Mouse (Mus musculus): ENCODE measurements at regions not wholly inside any gene's neighbourhood (a gene's known extent, or its start where the extent isn't known, plus 50 kb on each side); places are given as distances from the start of the nearest gene placed in this dataset.

GRCm38 (mm10) chr5:128550736-128551135 is 49.9 kb upstream of the Fzd10 start:
- 36% methylated on average over 3 of the region's 3 CpGs for WGBS
- H3K4me3 ChIP-seq (replicated peaks; ENCODE audit: insufficient read depth, low read depth, low read length): no peak overlapping the region
- TF ChIP-seq POLR2A (IDR thresholded peaks at IDR 0.05; ENCODE audit: borderline replicate concordance, insufficient read depth, low read length) (no peak), CTCF (IDR thresholded peaks at IDR 0.05; ENCODE audit: borderline replicate concordance, insufficient read depth, low read depth, low read length) (no peak)
- DNase-seq: no peak
- no peaks in the 10 kb centered on the region; the same call in 1 of the 2 replicates for H3K27me3 ChIP-seq (ENCODE audit: control insufficient read depth, insufficient read depth, low read length)
- no peak overlapping the region for H3K27ac ChIP-seq (ENCODE audit: insufficient read depth, low read length)
- no peaks in the 10 kb centered on the region for H3K4me1 ChIP-seq (ENCODE audit: control insufficient read depth, insufficient read depth, low read length)

GRCm38 (mm10) chr5:128549811-128550210 is 50.8 kb upstream of the Fzd10 start:
- Histone ChIP-seq H3K4me1 (ENCODE audit: control insufficient read depth, insufficient read depth, low read length) (no peaks in the 10 kb centered on the region), H3K4me3 (replicated peaks; ENCODE audit: insufficient read depth, low read depth, low read length) (no peak overlapping the region), H3K27ac (ENCODE audit: insufficient read depth, low read length) (no peak overlapping the region), H3K27me3 (ENCODE audit: control insufficient read depth, insufficient read depth, low read length) (no peaks in the 10 kb centered on the region; the same call in 1 of the 2 replicates)
- WGBS: 77% methylated on average over 11 of the region's 11 CpGs
- DNase-seq: no peak
- TF ChIP-seq POLR2A (IDR thresholded peaks at IDR 0.05; ENCODE audit: borderline replicate concordance, insufficient read depth, low read length): no peak
- no peak for TF ChIP-seq CTCF (IDR thresholded peaks at IDR 0.05; ENCODE audit: borderline replicate concordance, insufficient read depth, low read depth, low read length)

- WGBS: 17% methylated on average over 10 of the region's 10 CpGs
Measured at GRCm38 (mm10) chr5:128542049-128542448, 58.6 kb upstream of the Fzd10 start.

GRCm38 (mm10) chr5:128538646-128539045 is 62.0 kb upstream of the Fzd10 start:
- TF ChIP-seq POLR2A (IDR thresholded peaks at IDR 0.05; ENCODE audit: borderline replicate concordance, insufficient read depth, low read length) (no peak), CTCF (IDR thresholded peaks at IDR 0.05; ENCODE audit: borderline replicate concordance, insufficient read depth, low read depth, low read length) (no peak)
- Histone ChIP-seq H3K4me3 (replicated peaks; ENCODE audit: insufficient read depth, low read depth, low read length) (no peak overlapping the region), H3K4me1 (ENCODE audit: control insufficient read depth, insufficient read depth, low read length) (peaks cover 3% of the 10 kb centered on the region; the same call in 1 of the 2 replicates), H3K27ac (ENCODE audit: insufficient read depth, low read length) (no peak overlapping the region), H3K27me3 (ENCODE audit: control insufficient read depth, insufficient read depth, low read length) (no peaks in the 10 kb centered on the region; the same call in 1 of the 2 replicates)
- DNase-seq: no peak
- 18% methylated on average over 5 of the region's 5 CpGs for WGBS

More at GRCm38 (mm10) chr5:128542049-128542448, 58.6 kb upstream of the Fzd10 start:
- no peak overlapping the region for H3K27ac ChIP-seq (ENCODE audit: insufficient read depth, low read length)
- TF ChIP-seq CTCF (IDR thresholded peaks at IDR 0.05; ENCODE audit: borderline replicate concordance, insufficient read depth, low read depth, low read length): no peak
- no peak for TF ChIP-seq POLR2A (IDR thresholded peaks at IDR 0.05; ENCODE audit: borderline replicate concordance, insufficient read depth, low read length)
- no peak for DNase-seq
- no peaks in the 10 kb centered on the region; the same call in 1 of the 2 replicates for H3K27me3 ChIP-seq (ENCODE audit: control insufficient read depth, insufficient read depth, low read length)
- peaks cover under 1% of the 10 kb centered on the region; the same call in 1 of the 2 replicates for H3K4me1 ChIP-seq (ENCODE audit: control insufficient read depth, insufficient read depth, low read length)
- no peak overlapping the region for H3K4me3 ChIP-seq (replicated peaks; ENCODE audit: insufficient read depth, low read depth, low read length)

GRCm38 (mm10) chr5:128537218-128537617 is 63.4 kb upstream of the Fzd10 start:
- peaks cover 3% of the 10 kb centered on the region; the same call in 1 of the 2 replicates for H3K4me1 ChIP-seq (ENCODE audit: control insufficient read depth, insufficient read depth, low read length)
- WGBS: 60% methylated on average over 12 of the region's 12 CpGs
- H3K27ac ChIP-seq (ENCODE audit: insufficient read depth, low read length): no peak overlapping the region
- no peak for DNase-seq
- no peak overlapping the region for H3K4me3 ChIP-seq (replicated peaks; ENCODE audit: insufficient read depth, low read depth, low read length)
- TF ChIP-seq CTCF (IDR thresholded peaks at IDR 0.05; ENCODE audit: borderline replicate concordance, insufficient read depth, low read depth, low read length) (no peak), POLR2A (IDR thresholded peaks at IDR 0.05; ENCODE audit: borderline replicate concordance, insufficient read depth, low read length) (no peak)
- no peaks in the 10 kb centered on the region; the same call in 1 of the 2 replicates for H3K27me3 ChIP-seq (ENCODE audit: control insufficient read depth, insufficient read depth, low read length)

GRCm38 (mm10) chr5:128536393-128536792 is 64.3 kb upstream of the Fzd10 start:
- TF ChIP-seq POLR2A (IDR thresholded peaks at IDR 0.05; ENCODE audit: borderline replicate concordance, insufficient read depth, low read length) (no peak), CTCF (IDR thresholded peaks at IDR 0.05; ENCODE audit: borderline replicate concordance, insufficient read depth, low read depth, low read length) (no peak)
- DNase-seq: no peak
- Histone ChIP-seq H3K27me3 (ENCODE audit: control insufficient read depth, insufficient read depth, low read length) (no peaks in the 10 kb centered on the region; the same call in 1 of the 2 replicates), H3K4me3 (replicated peaks; ENCODE audit: insufficient read depth, low read depth, low read length) (no peak overlapping the region), H3K27ac (ENCODE audit: insufficient read depth, low read length) (no peak overlapping the region), H3K4me1 (ENCODE audit: control insufficient read depth, insufficient read depth, low read length) (0 out of 2 replicates have a peak, but pooled peaks cover 3% of the 10 kb centered on the region)
- WGBS: 30% methylated on average over 8 of the region's 8 CpGs

GRCm38 (mm10) chr5:128527241-128527640 is 73.4 kb upstream of the Fzd10 start:
- no peak for DNase-seq
- Histone ChIP-seq H3K27ac (ENCODE audit: insufficient read depth, low read length) (no peak overlapping the region), H3K27me3 (ENCODE audit: control insufficient read depth, insufficient read depth, low read length) (no peaks in the 10 kb centered on the region), H3K4me1 (ENCODE audit: control insufficient read depth, insufficient read depth, low read length) (peaks cover 8% of the 10 kb centered on the region; the same call in 1 of the 2 replicates), H3K4me3 (replicated peaks; ENCODE audit: insufficient read depth, low read depth, low read length) (no peak overlapping the region)
- TF ChIP-seq POLR2A (IDR thresholded peaks at IDR 0.05; ENCODE audit: borderline replicate concordance, insufficient read depth, low read length): no peak
- no peak for TF ChIP-seq CTCF (IDR thresholded peaks at IDR 0.05; ENCODE audit: borderline replicate concordance, insufficient read depth, low read depth, low read length)
- 43% methylated on average over 7 of the region's 9 CpGs for WGBS

- no peak overlapping the region for H3K4me3 ChIP-seq (replicated peaks; ENCODE audit: insufficient read depth, low read depth, low read length)
- H3K4me1 ChIP-seq (ENCODE audit: control insufficient read depth, insufficient read depth, low read length): peaks cover 8% of the 10 kb centered on the region; the same call in 1 of the 2 replicates
- TF ChIP-seq CTCF (IDR thresholded peaks at IDR 0.05; ENCODE audit: borderline replicate concordance, insufficient read depth, low read depth, low read length) (no peak), POLR2A (IDR thresholded peaks at IDR 0.05; ENCODE audit: borderline replicate concordance, insufficient read depth, low read length) (no peak)
- H3K27me3 ChIP-seq (ENCODE audit: control insufficient read depth, insufficient read depth, low read length): no peaks in the 10 kb centered on the region
- H3K27ac ChIP-seq (ENCODE audit: insufficient read depth, low read length): no peak overlapping the region
- DNase-seq: no peak
- 84% methylated on average over 5 of the region's 5 CpGs for WGBS
Measured at GRCm38 (mm10) chr5:128526432-128526831, 74.2 kb upstream of the Fzd10 start.
